Mouse (Mus musculus) liver, embryonic 14.5 days (tissue): ENCODE measurements at regions not wholly inside any gene's neighbourhood (a gene's known extent, or its start where the extent isn't known, plus 50 kb on each side); places are given as distances from the start of the nearest gene placed in this dataset.

Experiments used
- CTCF ChIP-seq: IDR thresholded peaks from 2 replicates; pipeline ENCODE4 v1.5.1; 2016; ENCODE audit warnings: antibody characterized with exemption, low read depth, control low read depth
- EP300 ChIP-seq: IDR thresholded peaks from 2 replicates; pipeline ENCODE4 v1.6.1; 2016; ENCODE audit warnings: antibody characterized with exemption, low read depth

DNA sequence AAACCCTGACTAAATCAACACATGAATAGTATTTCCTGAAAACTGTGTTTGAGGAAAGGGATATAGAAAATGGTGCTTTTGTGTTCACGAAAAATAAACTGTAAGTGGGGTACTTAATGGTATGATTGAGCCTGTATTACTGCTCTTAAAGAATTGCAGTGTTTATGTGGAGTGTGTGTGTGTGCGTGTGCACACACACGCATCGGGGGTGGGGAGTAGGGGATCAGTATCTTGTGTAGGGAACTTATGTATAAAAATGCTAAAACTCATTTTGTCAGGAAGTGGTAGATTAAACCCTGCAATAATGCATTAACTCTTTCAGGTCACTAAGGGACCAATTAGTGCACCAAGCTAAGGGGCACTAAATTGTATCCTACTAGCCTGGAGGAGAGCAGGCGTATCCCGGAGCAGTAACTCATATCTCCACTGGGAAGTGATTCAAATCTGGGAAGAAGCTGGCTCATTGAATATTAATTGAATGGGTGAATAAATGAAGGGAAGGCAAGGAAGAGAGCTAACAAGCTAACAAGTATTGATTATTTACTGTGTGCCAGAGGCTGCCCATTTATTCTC lies 129.3 kb downstream of the Olfm4 start:
- TF ChIP-seq CTCF, result no peak
- TF ChIP-seq EP300, result no peak
